Comparison of ENCODE assay signal across 11 mouse cellular contexts in genomic region chr5:123439941-123440340, GRCm38 (mm10). TPM values are rescaled to one million over a fixed set of nuclear protein-coding genes. Genes with fewer than 3 reads are reported as not detected.
DNase-seq lines count a peak whose midpoint lies in the region; ATAC-seq lines count a peak whose summit lies in the region.
"Had no signal": no experiment of that assay in that cellular context is flagged by ENCODE, and none has a peak within 500 bp of the region (broad histone marks: within the 10 kb centered on the region; RNA-seq: fewer than 3 reads in every experiment).

No protein-coding gene starts in this region.

- DNase-seq in adrenal gland, adult 18-20 months (ENCODE audit: low spot score in 2 of 2) = peak; percentile 24 to 43
- no peak for DNase-seq in adrenal gland, adult 8-10 months
- peak; percentile 19 for DNase-seq in kidney, adult 18-20 months
- DNase-seq in right cerebral cortex, postnatal 4 days = peak; percentile 42
- DNase-seq in right cerebral cortex, postnatal 25 days = no peak
- DNase-seq in splenic B cell, adult 2 months (ENCODE audit: low read depth, low spot score) = peak; percentile 29

- H3K27me3 ChIP-seq in kidney, embryonic 14.5 days (ENCODE audit: control insufficient read depth, insufficient read depth, low read length) = no peaks in the 10 kb centered on the region
- H3K27me3 ChIP-seq in splenic B cell, adult 2 months (ENCODE audit: control insufficient read depth, insufficient read depth, low read length, poor library complexity, severe bottlenecking) = no peaks in the 10 kb centered on the region
- H3K27me3 ChIP-seq: midbrain, embryonic 13.5 days had no signal

- H3K9ac ChIP-seq in kidney, embryonic 14.5 days (ENCODE audit: low read depth, low read length) = no peak overlapping the region
- H3K9ac ChIP-seq: midbrain, embryonic 13.5 days had no signal

- no peak overlapping the region for H3K27ac ChIP-seq in kidney, embryonic 14.5 days (ENCODE audit: low read depth, low read length)
- H3K27ac ChIP-seq: midbrain, embryonic 13.5 days had no signal

- no peak for ATAC-seq in kidney, embryonic 14.5 days (ENCODE audit: low FRiP score, low TSS enrichment)
- no peak for ATAC-seq in megakaryocyte, adult 5-6 weeks (ENCODE audit: poor library complexity, severe bottlenecking)
- ATAC-seq: midbrain, embryonic 13.5 days had no signal

- 87% methylated on average over 4 of the region's 4 CpGs for WGBS in kidney, embryonic 14.5 days

- H3K36me3 ChIP-seq in kidney, embryonic 14.5 days (ENCODE audit: control insufficient read depth, insufficient read depth, low read length) = peaks cover 27% of the 10 kb centered on the region
- H3K36me3 ChIP-seq in splenic B cell, adult 2 months (ENCODE audit: control insufficient read depth, insufficient read depth, low read length, poor library complexity, severe bottlenecking) = peaks cover 7% of the 10 kb centered on the region

- H3K4me2 ChIP-seq in kidney, embryonic 14.5 days (replicated peaks; ENCODE audit: low read depth, low read length) = no peak overlapping the region
- H3K4me2 ChIP-seq: midbrain, embryonic 13.5 days had no signal

- H3K9me3 ChIP-seq in kidney, embryonic 14.5 days (ENCODE audit: control insufficient read depth, low read length) = no peaks in the 10 kb centered on the region
- H3K9me3 ChIP-seq: midbrain, embryonic 13.5 days had no signal

- H3K4me1 ChIP-seq in kidney, embryonic 14.5 days (ENCODE audit: control insufficient read depth, insufficient read depth, low read length) = peaks cover 8% of the 10 kb centered on the region; the same call in 1 of the 2 replicates

- no peak overlapping the region for H3K4me3 ChIP-seq in kidney, embryonic 14.5 days (ENCODE audit: low read length)
- H3K4me3 ChIP-seq: midbrain, embryonic 13.5 days had no signal

RNA-seq across cellular contexts. Expression of gene Mlxip, which starts 45.3 kb away (rescaled TPM):
- total RNA-seq in adrenal gland, adult 18-20 months (2021) = 10 to 100 TPM; 18.5 to 26.8 TPM
- 10 to 100 TPM; 21.6 to 32.8 (median 27.1) TPM for total RNA-seq in adrenal gland, adult 8-10 months (2022)
- 13.4 and 26.6 TPM in 2 replicates for polyA plus RNA-seq in kidney, embryonic 14.5 days (2014; fragmentation: Nextera tagmentation; extraction: Ambion mirVana)
- total RNA-seq in megakaryocyte, adult 5-6 weeks (2015) = 37.0 and 40.0 TPM in 2 replicates
- total RNA-seq in megakaryocyte, adult 5-6 weeks (2017) = 11.7 and 15.9 TPM in 2 replicates

RNA-seq across cellular contexts. Expression of gene Lrrc43, which starts 49.2 kb away (rescaled TPM):
- not detected for total RNA-seq in adrenal gland, adult 18-20 months (2021)
- not detected for total RNA-seq in adrenal gland, adult 8-10 months (2022)
- not detected in 2 replicates for polyA plus RNA-seq in kidney, embryonic 14.5 days (2014; fragmentation: Nextera tagmentation; extraction: Ambion mirVana)
- total RNA-seq in megakaryocyte, adult 5-6 weeks (2015) = not detected in 2 replicates
- total RNA-seq in megakaryocyte, adult 5-6 weeks (2017) = not detected in 2 replicates
- total RNA-seq: gastrocnemius, adult 8-10 months had no signal

RNA-seq across cellular contexts. Expression of gene Il31, which starts 49.3 kb away (rescaled TPM):
- not detected for total RNA-seq in adrenal gland, adult 18-20 months (2021)
- not detected for total RNA-seq in adrenal gland, adult 8-10 months (2022)
- polyA plus RNA-seq in kidney, embryonic 14.5 days (2014; fragmentation: Nextera tagmentation; extraction: Ambion mirVana) = not detected in 2 replicates
- not detected in 2 replicates for total RNA-seq in megakaryocyte, adult 5-6 weeks (2015)
- total RNA-seq in megakaryocyte, adult 5-6 weeks (2017) = not detected in 2 replicates
- total RNA-seq: gastrocnemius, adult 8-10 months; layer of hippocampus, postnatal 25 days had no signal
- polyA plus RNA-seq: midbrain, embryonic 13.5 days had no signal

Comparison
In these comparisons a context has a peak if more than half of its experiments do, and no peak if none do; other contexts are left out.
1. DNase-seq: peak in adrenal gland, adult 18-20 months (2 of 2), kidney, adult 18-20 months (single experiment), right cerebral cortex, postnatal 4 days (single experiment) and splenic B cell, adult 2 months (single experiment); none in adrenal gland, adult 8-10 months (single experiment) and right cerebral cortex, postnatal 25 days (single experiment).